Mouse (Mus musculus) bone marrow macrophage, adult 2 months (primary cell): ENCODE results near the gene Bbs2. TPM values are rescaled to one million over a fixed set of nuclear protein-coding genes. Genes with fewer than 3 reads are reported as not detected.

Source experiments
- H3K27ac ChIP-seq: 2 replicates; pipeline ENCODE4 v1.5.1; 2012; ENCODE audit warnings: low read depth, low read length; ENCODE audit not compliant: insufficient read depth
- H3K4me1 ChIP-seq: 2 replicates; pipeline ENCODE4 v1.6.1; 2012; ENCODE audit warnings: low read length; ENCODE audit not compliant: control insufficient read depth, insufficient read depth
- H3K4me3 ChIP-seq: 2 replicates; pipeline ENCODE4 v1.5.1; 2012; ENCODE audit warnings: mild to moderate bottlenecking, low read length, moderate library complexity; ENCODE audit not compliant: insufficient read depth
- CTCF ChIP-seq: IDR thresholded peaks from 2 replicates; pipeline ENCODE4 v1.5.1; 2012; ENCODE audit warnings: low read depth, mild to moderate bottlenecking, low read length, moderate library complexity
- POLR2A ChIP-seq: IDR thresholded peaks from 2 replicates; pipeline ENCODE4 v1.6.1; 2012; ENCODE audit warnings: mild to moderate bottlenecking, low read depth, low read length, borderline replicate concordance
- polyA plus RNA-seq: library from polyadenylated mRNA; stranded (reverse); fragments of >200 nt; gene quantifications from 2 replicates; pipeline ENCODE4 v1.2.4, GENCODE M21; 2012; ENCODE audit not compliant: missing spikeins, insufficient read depth, insufficient read length

Bbs2 gene
- polyA plus RNA-seq, 1 experiment: 5.7 TPM

DNA sequence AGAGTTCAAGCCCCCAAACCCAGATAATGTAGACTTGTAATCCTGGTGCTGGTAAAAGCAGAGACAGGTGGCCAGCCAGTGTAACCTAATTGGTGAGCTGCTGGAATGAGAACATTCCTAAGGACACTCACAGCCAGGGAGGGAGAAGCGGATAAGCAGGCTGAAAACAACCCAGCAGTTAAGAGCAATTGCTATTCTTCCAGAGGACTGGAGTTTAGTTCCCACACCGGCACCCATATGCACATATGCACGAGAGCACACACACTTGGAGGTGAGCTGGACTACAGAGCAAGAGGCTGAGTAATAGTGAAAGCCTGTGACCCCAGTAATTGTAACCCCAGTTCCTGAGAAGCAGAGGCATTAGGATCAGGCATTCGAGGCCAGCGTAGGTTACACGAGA lies 74.8 kb downstream of the Bbs2 start:
- Histone ChIP-seq H3K4me3 (no peak overlapping the region), H3K4me1 (no peaks in the 10 kb centered on the region)
- no peak for TF ChIP-seq POLR2A
- TF ChIP-seq CTCF: no peak

More for the DNA sequence above, 74.8 kb downstream of the Bbs2 start:
- H3K27ac ChIP-seq: no peak overlapping the region

Other genes starting within 250 kb of the Bbs2 start
- 62.2 and 84.7 TPM in 2 replicates for gene Amfr, start 86.1 kb downstream of the Bbs2 start, polyA plus RNA-seq
- gene Nudt21, start 61.9 kb downstream of the Bbs2 start, polyA plus RNA-seq: 44.3 and 61.3 TPM in 2 replicates
- gene Ogfod1, start 61.7 kb downstream of the Bbs2 start, polyA plus RNA-seq: 14.9 and 15.7 TPM in 2 replicates
- not detected in 2 replicates for gene Mt4, start 38.3 kb upstream of the Bbs2 start, polyA plus RNA-seq
- not detected in 2 replicates for gene Mt3, start 53.7 kb upstream of the Bbs2 start, polyA plus RNA-seq
- gene Mt2, start 73.7 kb upstream of the Bbs2 start, polyA plus RNA-seq: 9.4 and 11.8 TPM in 2 replicates
- 218 and 271 TPM in 2 replicates for gene Mt1, start 80.2 kb upstream of the Bbs2 start, polyA plus RNA-seq
- gene Nup93, start 115.6 kb upstream of the Bbs2 start, polyA plus RNA-seq: 21.4 and 23.7 TPM in 2 replicates
- 1.1 TPM in 1 of 2 replicates, not detected in the other for gene Slc12a3, start 230.3 kb upstream of the Bbs2 start, polyA plus RNA-seq